Mouse (Mus musculus) forebrain, embryonic 12.5 days (tissue): ENCODE measurements around the gene Spg7. TPM values are rescaled to one million over a fixed set of nuclear protein-coding genes. Genes with fewer than 3 reads are reported as not detected.

Source experiments
- ATAC-seq: fragments of 200-750 bp; cut with Nextera tagmentation; 2 replicates; pipeline ENCODE4 v1.8.0; 2017; ENCODE audit warnings: moderate TSS enrichment; ENCODE audit not compliant: low FRiP score
- H3K27ac ChIP-seq: fragments of 300-500 bp; sonication (generic); 2 replicates; pipeline ENCODE4 v1.5.1; 2016; ENCODE audit warnings: mild to moderate bottlenecking
- H3K27me3 ChIP-seq: fragments of 300-500 bp; sonication (generic); 2 replicates; pipeline ENCODE4 v1.6.1; 2016; ENCODE audit warnings: mild to moderate bottlenecking
- H3K36me3 ChIP-seq: fragments of 300-500 bp; sonication (generic); replicated peaks from 2 replicates; pipeline ENCODE4 v1.6.1; 2016; ENCODE audit warnings: mild to moderate bottlenecking
- H3K4me1 ChIP-seq: fragments of 300-500 bp; sonication (generic); 2 replicates; pipeline ENCODE4 v1.6.1; 2016
- H3K4me2 ChIP-seq: fragments of 300-500 bp; sonication (generic); 2 replicates; pipeline ENCODE4 v1.6.1; 2016; ENCODE audit warnings: mild to moderate bottlenecking, moderate library complexity
- H3K4me3 ChIP-seq: fragments of 300-500 bp; sonication (generic); replicated peaks from 2 replicates; pipeline ENCODE4 v1.5.1; 2016; ENCODE audit warnings: mild to moderate bottlenecking
- H3K9ac ChIP-seq: fragments of 300-500 bp; sonication (generic); 2 replicates; pipeline ENCODE4 v1.6.1; 2016; ENCODE audit warnings: mild to moderate bottlenecking
- H3K9me3 ChIP-seq: fragments of 300-500 bp; sonication (generic); 2 replicates; pipeline ENCODE4 v1.6.1; 2016
- WGBS: fragments of 180-500 bp; shearing (Covaris S2); methylation state at CpG from one replicate; pipeline ENCODE4 v1.1.7; 2016; 5-methylcytosine and 5-hydroxymethylcytosine counted together
- polyA plus RNA-seq: library from polyadenylated mRNA; unstranded; fragments of >200 nt; fragmentation: Nextera tagmentation; extraction: Ambion mirVana; gene quantifications from 2 replicates; pipeline ENCODE4 v1.2.1, GENCODE M21; 2016

Gene Spg7
- polyA plus RNA-seq, 1 experiment from 2014 or later = 59.1 TPM

GRCm38 (mm10) chr8:123031321-123031978, 31.3 kb upstream of the Spg7 start:
- peaks cover 18% of the 10 kb centered on the region for H3K4me1 ChIP-seq
- H3K27ac ChIP-seq = no peak overlapping the region
- no peak overlapping the region for H3K4me3 ChIP-seq
- H3K9me3 ChIP-seq = no peaks in the 10 kb centered on the region
- no peaks in the 10 kb centered on the region for H3K27me3 ChIP-seq
- peaks cover 5% of the 10 kb centered on the region; the same call in 1 of the 2 replicates for H3K36me3 ChIP-seq
- no peak overlapping the region for H3K9ac ChIP-seq
- no peak for ATAC-seq
- H3K4me2 ChIP-seq = no peak overlapping the region
- WGBS = 91% methylated on average over 7 of the region's 7 CpGs

DNA sequence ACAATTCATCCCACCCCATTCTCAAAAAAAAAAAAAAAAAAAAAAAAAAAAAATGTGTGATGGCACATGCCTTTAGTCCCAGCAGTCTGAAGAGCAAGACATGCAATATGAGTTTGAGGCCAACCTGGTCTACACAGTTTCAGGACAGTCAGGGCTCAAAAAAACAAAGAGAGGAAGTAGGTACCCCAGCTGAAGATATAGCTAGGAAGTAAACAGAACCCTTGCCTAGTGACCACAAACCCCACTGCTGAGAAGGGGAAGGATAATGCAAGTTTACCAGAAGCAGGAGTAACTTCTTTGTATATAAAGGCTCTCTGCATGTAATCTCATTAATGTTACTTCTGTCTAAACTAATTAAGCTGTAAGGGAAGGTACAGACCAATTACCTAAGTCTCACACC, 30.0 kb upstream of the Spg7 start:
- H3K9ac ChIP-seq = no peak overlapping the region
- ATAC-seq = no peak

GRCm38 (mm10) chr8:123033431-123033830, 29.3 kb upstream of the Spg7 start:
- no peak overlapping the region for H3K4me3 ChIP-seq
- H3K4me1 ChIP-seq = peaks cover 30% of the 10 kb centered on the region
- no peak for ATAC-seq
- no peak overlapping the region for H3K27ac ChIP-seq
- H3K27me3 ChIP-seq = no peaks in the 10 kb centered on the region
- no peak overlapping the region for H3K4me2 ChIP-seq
- no peak overlapping the region for H3K9ac ChIP-seq
- H3K36me3 ChIP-seq = no peaks in the 10 kb centered on the region
- no peaks in the 10 kb centered on the region for H3K9me3 ChIP-seq

More for the DNA sequence above, 30.0 kb upstream of the Spg7 start:
- H3K27me3 ChIP-seq = no peaks in the 10 kb centered on the region
- no peak overlapping the region for H3K27ac ChIP-seq
- H3K4me2 ChIP-seq = no peak overlapping the region
- peaks cover 27% of the 10 kb centered on the region for H3K4me1 ChIP-seq
- H3K36me3 ChIP-seq = peaks cover 5% of the 10 kb centered on the region; the same call in 1 of the 2 replicates
- H3K4me3 ChIP-seq = no peak overlapping the region
- no peaks in the 10 kb centered on the region for H3K9me3 ChIP-seq

DNA sequence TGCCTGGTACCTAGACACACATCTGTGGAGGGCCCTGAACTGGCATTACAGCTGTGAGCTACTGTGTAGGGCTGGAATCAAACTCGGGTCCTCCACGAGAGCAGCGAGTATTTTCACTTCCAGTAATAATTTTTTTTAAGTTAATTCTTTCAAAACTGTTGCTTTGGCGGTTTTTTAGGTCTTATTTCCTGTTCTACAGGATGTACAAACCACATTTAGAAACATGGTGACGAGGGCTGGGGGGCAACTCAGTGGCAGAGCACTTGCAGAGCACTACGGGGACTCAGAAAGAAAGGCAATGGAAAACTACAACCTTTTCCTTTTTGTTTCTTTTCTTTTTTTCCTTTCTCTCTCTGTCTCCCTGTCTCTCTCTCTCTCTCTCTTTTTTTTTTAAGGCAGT, 28.6 kb upstream of the Spg7 start:
- Histone ChIP-seq H3K27ac (no peak overlapping the region), H3K4me3 (no peak overlapping the region), H3K9me3 (no peaks in the 10 kb centered on the region), H3K4me1 (peaks cover 36% of the 10 kb centered on the region), H3K36me3 (no peaks in the 10 kb centered on the region), H3K27me3 (no peaks in the 10 kb centered on the region), H3K4me2 (no peak overlapping the region), H3K9ac (no peak overlapping the region)
- no peak for ATAC-seq
- WGBS = 87% methylated on average over 6 of the region's 6 CpGs

DNA sequence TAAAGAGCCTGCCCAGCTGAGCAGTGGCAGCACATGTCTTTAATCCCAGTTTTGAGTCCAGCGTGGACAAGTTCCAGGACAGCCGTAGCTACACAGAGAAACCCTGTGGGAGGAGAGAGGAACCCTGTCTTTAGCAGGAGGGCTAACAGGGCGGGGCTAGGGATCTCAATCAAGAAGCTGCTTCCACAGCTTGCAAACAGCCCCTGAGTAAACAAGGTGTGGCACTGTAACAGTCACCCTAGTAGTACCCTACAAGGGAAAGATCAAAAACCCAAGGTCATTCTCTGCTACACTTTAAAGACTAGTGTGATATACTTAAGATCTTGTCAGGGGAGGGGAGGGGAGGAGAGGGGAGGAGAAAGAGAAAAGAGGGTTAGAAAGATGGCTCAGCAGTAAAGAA, 25.8 kb upstream of the Spg7 start:
- Histone ChIP-seq H3K27ac (no peak overlapping the region), H3K4me1 (peaks cover 50% of the 10 kb centered on the region), H3K4me3 (no peak overlapping the region), H3K36me3 (no peaks in the 10 kb centered on the region), H3K4me2 (no peak overlapping the region), H3K9ac (no peak overlapping the region), H3K27me3 (no peaks in the 10 kb centered on the region), H3K9me3 (no peaks in the 10 kb centered on the region)
- no peak for ATAC-seq
- WGBS = 71% methylated on average over 3 of the region's 3 CpGs

- no peak for ATAC-seq
- H3K9me3 ChIP-seq = no peaks in the 10 kb centered on the region
- H3K4me3 ChIP-seq = no peak overlapping the region
- no peaks in the 10 kb centered on the region for H3K27me3 ChIP-seq
- peaks cover 46% of the 10 kb centered on the region for H3K4me1 ChIP-seq
- no peak overlapping the region for H3K27ac ChIP-seq
- no peak overlapping the region for H3K9ac ChIP-seq
- 90% methylated on average over 11 of the region's 11 CpGs for WGBS
- no peak overlapping the region for H3K4me2 ChIP-seq
- H3K36me3 ChIP-seq = no peaks in the 10 kb centered on the region
Observed at GRCm38 (mm10) chr8:123037487-123037886, 25.3 kb upstream of the Spg7 start.

DNA sequence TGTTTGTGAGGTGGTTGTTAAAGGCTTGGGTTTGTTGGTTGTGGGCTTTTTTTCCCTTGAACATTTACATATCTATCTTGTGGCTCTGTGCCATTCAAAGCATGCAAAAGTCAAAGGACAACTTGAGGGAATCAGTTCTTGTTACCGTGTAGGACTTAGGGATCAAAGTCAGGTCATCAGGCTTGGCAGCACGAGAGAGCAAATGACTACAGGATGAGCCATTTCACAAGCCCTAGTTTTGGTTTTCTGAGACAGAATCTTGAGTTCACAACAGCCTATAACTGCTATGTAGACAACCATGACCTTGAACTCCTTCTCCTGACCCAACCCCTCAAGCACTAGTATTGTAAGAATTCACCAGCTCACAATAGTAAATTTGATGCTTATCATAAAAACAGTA, 24.4 kb upstream of the Spg7 start:
- no peak overlapping the region for H3K4me3 ChIP-seq
- H3K4me2 ChIP-seq = no peak overlapping the region
- no peak overlapping the region for H3K9ac ChIP-seq
- H3K9me3 ChIP-seq = no peaks in the 10 kb centered on the region
- H3K36me3 ChIP-seq = no peaks in the 10 kb centered on the region
- H3K27me3 ChIP-seq = no peaks in the 10 kb centered on the region
- no peak for ATAC-seq
- H3K27ac ChIP-seq = no peak overlapping the region
- 75% methylated on average over 2 of the region's 2 CpGs for WGBS
- peaks cover 43% of the 10 kb centered on the region for H3K4me1 ChIP-seq

GRCm38 (mm10) chr8:123039376-123040109, 23.2 kb upstream of the Spg7 start:
- Histone ChIP-seq H3K36me3 (no peaks in the 10 kb centered on the region), H3K27me3 (no peaks in the 10 kb centered on the region), H3K4me3 (peak overlapping the region; percentile 100), H3K9me3 (no peaks in the 10 kb centered on the region), H3K4me2 (peak overlapping the region; percentile 86), H3K4me1 (peaks cover 49% of the 10 kb centered on the region), H3K9ac (0 out of 2 replicates have a peak overlapping the region, but pooled peaks have one; percentile 13), H3K27ac (peak overlapping the region; percentile 95)
- no peak for ATAC-seq
- WGBS = 25% methylated on average over 11 of the region's 11 CpGs

GRCm38 (mm10) chr8:123040110-123040650, 22.6 kb upstream of the Spg7 start:
- Histone ChIP-seq H3K9ac (peak overlapping the region; percentile 100), H3K9me3 (no peaks in the 10 kb centered on the region), H3K4me2 (peak overlapping the region; percentile 86), H3K27me3 (no peaks in the 10 kb centered on the region), H3K4me1 (peaks cover 49% of the 10 kb centered on the region), H3K36me3 (no peaks in the 10 kb centered on the region), H3K27ac (peak overlapping the region; percentile 95), H3K4me3 (peak overlapping the region; percentile 100)
- 1% methylated on average over 4 of the region's 4 CpGs for WGBS
- no peak for ATAC-seq

DNA sequence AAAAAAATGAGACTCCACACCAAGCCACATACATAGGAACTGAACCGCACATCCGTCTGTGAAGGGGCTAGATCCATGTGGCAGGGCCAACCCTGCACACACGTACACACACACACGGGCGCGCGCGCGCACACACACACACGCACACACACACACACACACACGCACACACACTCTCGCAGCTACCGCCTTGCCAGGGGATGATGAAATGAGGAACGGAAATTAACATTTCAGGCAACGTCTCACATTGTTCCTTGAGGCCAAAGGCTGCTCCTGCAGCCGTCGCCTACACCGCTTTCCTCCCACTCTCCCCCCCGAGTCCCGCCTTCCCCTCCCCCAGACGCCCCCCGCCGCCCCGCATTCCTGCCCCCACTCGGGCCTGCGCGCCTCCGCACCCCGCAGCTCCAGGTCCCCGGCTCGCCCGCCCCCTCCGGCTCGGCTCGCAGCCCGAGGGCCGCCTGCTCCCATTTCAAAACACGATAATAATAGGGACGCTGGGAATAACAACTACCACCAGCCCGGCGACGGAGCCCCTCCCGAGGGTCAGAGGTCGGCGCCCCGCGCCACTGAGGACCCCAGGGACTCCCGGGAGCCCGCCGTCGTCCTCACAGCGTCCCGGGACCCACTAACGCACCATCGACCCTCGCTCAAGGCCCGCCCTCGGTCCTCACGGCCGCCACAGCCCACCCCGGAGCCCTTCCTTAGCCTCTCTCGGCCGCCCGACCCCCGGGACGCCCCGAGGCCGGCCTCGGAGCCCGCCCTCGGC, 21.6 kb upstream of the Spg7 start:
- Histone ChIP-seq H3K4me2 (peak overlapping the region; percentile 86), H3K9me3 (no peaks in the 10 kb centered on the region), H3K4me1 (peaks cover 49% of the 10 kb centered on the region), H3K27ac (peak overlapping the region; percentile 95), H3K36me3 (no peaks in the 10 kb centered on the region), H3K9ac (peak overlapping the region; percentile 100), H3K4me3 (peak overlapping the region; percentile 100), H3K27me3 (no peaks in the 10 kb centered on the region)
- WGBS = under 1% methylated on average over 60 of the region's 71 CpGs
- ATAC-seq = peak; percentile 4; the same call in 1 of the 2 replicates

DNA sequence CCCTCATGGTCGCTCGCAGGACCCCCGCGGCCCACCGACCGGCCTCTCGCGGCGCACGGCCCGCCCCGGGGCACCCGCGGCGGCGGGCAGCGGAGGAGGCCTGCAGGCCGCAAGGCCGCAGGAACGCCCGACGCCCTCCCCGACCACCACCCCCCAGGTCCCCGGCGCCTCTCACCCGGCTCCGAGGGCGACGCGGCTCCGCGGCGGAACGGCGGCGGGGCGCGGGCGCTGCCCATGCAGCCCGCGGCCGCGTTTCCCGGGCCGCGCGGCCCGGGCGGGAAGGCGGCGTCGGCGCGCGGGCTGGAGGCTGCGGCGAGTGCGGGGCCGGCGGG, 21.0 kb upstream of the Spg7 start:
- H3K27ac ChIP-seq = peak overlapping the region; percentile 95
- no peaks in the 10 kb centered on the region for H3K9me3 ChIP-seq
- H3K4me1 ChIP-seq = peaks cover 48% of the 10 kb centered on the region
- H3K9ac ChIP-seq = peak overlapping the region; percentile 100
- peak overlapping the region; percentile 100 for H3K4me3 ChIP-seq
- no peak for ATAC-seq
- under 1% methylated on average over 34 of the region's 60 CpGs for WGBS
- no peaks in the 10 kb centered on the region for H3K27me3 ChIP-seq
- no peaks in the 10 kb centered on the region for H3K36me3 ChIP-seq
- H3K4me2 ChIP-seq = peak overlapping the region; percentile 86
